Mouse (Mus musculus) megakaryocyte, adult 5-6 weeks (primary cell): ENCODE results near the gene Tfam. TPM values are rescaled to one million over a fixed set of nuclear protein-coding genes. Genes with fewer than 3 reads are reported as not detected.
A peak's percentile ranks its signal among the peaks of the same experiment; 100 is the strongest.

Experiments used
- ATAC-seq: 2 replicates; pipeline ENCODE4 v1.8.0; 2016; ENCODE audit warnings: mild to moderate bottlenecking, inconsistent platforms; ENCODE audit not compliant: poor library complexity, severe bottlenecking
- total RNA-seq, 2 experiments: library from RNA; stranded (forward) in 1 of 2; stranded (reverse) in 1 of 2; fragments of 153-499, 151-499 nt in 1 of 2; fragments of 221-1000, 200-1000 nt in 1 of 2; gene quantifications; 2 replicates each; pipeline versions ENCODE4 v1.2.3 to v1.2.4; 2015 to 2017

Tfam gene
- 38.6 and 42.3 TPM in 2 replicates for total RNA-seq (2015)
- total RNA-seq (2017): 43.4 and 56.1 TPM in 2 replicates

- no peak for ATAC-seq
Observed at GRCm38 (mm10) chr10:71238240-71238554, at the start of gene Tfam. Tfam (minus strand) TSS chr10:71238280.

GRCm38 (mm10) chr10:71285126-71285580, 47.1 kb upstream of the Tfam start, which contains the start of gene Ube2d1:
Ube2d1 (minus strand) TSS chr10:71285262.
- peak; percentile 98 for ATAC-seq

GRCm38 (mm10) chr10:71284511-71285125, 46.5 kb upstream of the Tfam start:
- peak; percentile 33 for ATAC-seq

- ATAC-seq: no peak
Observed at GRCm38 (mm10) chr10:71284131-71284510, 46.0 kb upstream of the Tfam start.

- ATAC-seq: no peak
Observed at GRCm38 (mm10) chr10:71273008-71273739, 35.1 kb upstream of the Tfam start.

- ATAC-seq: no peak
Observed at GRCm38 (mm10) chr10:71267973-71268372, 29.9 kb upstream of the Tfam start.

GRCm38 (mm10) chr10:71267511-71267910, 29.4 kb upstream of the Tfam start:
- no peak for ATAC-seq

- ATAC-seq: no peak
Observed at GRCm38 (mm10) chr10:71265067-71265466, 27.0 kb upstream of the Tfam start.

GRCm38 (mm10) chr10:71261637-71262036, 23.6 kb upstream of the Tfam start:
- no peak for ATAC-seq

GRCm38 (mm10) chr10:71258943-71259342, 20.9 kb upstream of the Tfam start:
- no peak for ATAC-seq

GRCm38 (mm10) chr10:71258516-71258915, 20.4 kb upstream of the Tfam start:
- ATAC-seq: no peak

GRCm38 (mm10) chr10:71253147-71253546, 15.1 kb upstream of the Tfam start:
- no peak for ATAC-seq

GRCm38 (mm10) chr10:71252421-71252820, 14.3 kb upstream of the Tfam start:
- no peak for ATAC-seq

GRCm38 (mm10) chr10:71251846-71252245, 13.8 kb upstream of the Tfam start:
- ATAC-seq: no peak

GRCm38 (mm10) chr10:71251256-71251655, 13.2 kb upstream of the Tfam start:
- ATAC-seq: no peak

GRCm38 (mm10) chr10:71250472-71250871, 12.4 kb upstream of the Tfam start:
- ATAC-seq: no peak

- ATAC-seq: no peak
Observed at GRCm38 (mm10) chr10:71249086-71249880, 11.2 kb upstream of the Tfam start.

GRCm38 (mm10) chr10:71246956-71247355, 8.9 kb upstream of the Tfam start:
- ATAC-seq: no peak

- ATAC-seq: peak; percentile 55
Observed at GRCm38 (mm10) chr10:71239479-71240120, 1.5 kb upstream of the Tfam start.

- peak; percentile 97 for ATAC-seq
Observed at GRCm38 (mm10) chr10:71237516-71238239, 402 bp downstream of the Tfam start.
